Mouse (Mus musculus) cerebellum, adult 2 months (tissue): ENCODE measurements around the gene Ephb6. TPM values are rescaled to one million over a fixed set of nuclear protein-coding genes. Genes with fewer than 3 reads are reported as not detected.

Source experiments
- DNase-seq, 2 experiments: peaks; one replicate each; pipeline ENCODE4 v3.0.0; 2021
- H3K27ac ChIP-seq: fragments of 200-500 bp; 2 replicates; pipeline ENCODE4 v1.5.1; 2012; ENCODE audit warnings: low read length, control low read depth, inconsistent platforms; ENCODE audit not compliant: insufficient read depth
- H3K27me3 ChIP-seq: fragments of 200-500 bp; 2 replicates; pipeline ENCODE4 v1.6.1; 2012; ENCODE audit warnings: inconsistent platforms, mild to moderate bottlenecking, low read length, moderate library complexity; ENCODE audit not compliant: control insufficient read depth, insufficient read depth
- H3K4me1 ChIP-seq: fragments of 200-500 bp; 2 replicates; pipeline ENCODE4 v1.6.1; 2011; ENCODE audit warnings: low read length; ENCODE audit not compliant: control insufficient read depth, insufficient read depth
- H3K4me3 ChIP-seq: fragments of 200-500 bp; replicated peaks from 2 replicates; pipeline ENCODE3; 2011; ENCODE audit warnings: mild to moderate bottlenecking, low read depth, low read length, control low read depth; ENCODE audit not compliant: insufficient read depth
- CTCF ChIP-seq: fragments of 200-500 bp; IDR thresholded peaks from 2 replicates; pipeline ENCODE4 v1.5.1; 2011; ENCODE audit warnings: low read depth, mild to moderate bottlenecking, control low read depth, low read length, moderate library complexity, borderline replicate concordance; ENCODE audit not compliant: insufficient read depth
- POLR2A ChIP-seq: fragments of 200-500 bp; IDR thresholded peaks from 2 replicates; pipeline ENCODE4 v1.6.1; 2011; ENCODE audit warnings: low read length, control low read depth, borderline replicate concordance; ENCODE audit not compliant: insufficient read depth
- WGBS: fragments of 180-500 bp; shearing (Covaris S2); methylation state at CpG from one replicate; pipeline ENCODE4 v1.1.7; 2018; 5-methylcytosine and 5-hydroxymethylcytosine counted together
- polyA plus RNA-seq: library from polyadenylated mRNA; depleted of rRNA; stranded (reverse); fragments of >200 nt; gene quantifications from 2 replicates; pipeline ENCODE4 v1.2.3, GENCODE M21; 2012

Ephb6 gene
- polyA plus RNA-seq, 1 experiment: 27.4 TPM

DNA sequence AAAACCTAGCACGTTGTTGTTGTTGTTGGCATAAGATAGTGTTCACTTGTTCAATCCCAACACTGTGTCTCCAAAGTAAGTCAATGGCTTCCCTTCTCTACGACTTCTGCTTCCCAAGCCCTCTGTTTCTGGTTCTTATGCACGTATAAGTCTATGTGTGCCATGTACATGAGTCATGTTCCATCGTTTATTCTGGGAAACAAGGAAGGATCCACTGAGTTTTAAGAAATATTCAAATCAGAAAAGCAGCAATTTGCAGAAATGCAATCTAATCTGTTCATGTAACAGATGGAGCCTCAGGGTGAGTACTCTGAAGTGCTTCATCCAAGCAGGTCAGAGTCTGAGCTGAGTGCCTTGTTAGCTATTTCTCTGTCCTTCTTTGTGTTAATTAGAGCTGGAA, 26.3 kb downstream of the Ephb6 start:
- no peak for TF ChIP-seq CTCF
- no peak for TF ChIP-seq POLR2A
- H3K27ac ChIP-seq: no peak overlapping the region
- H3K4me3 ChIP-seq: no peak overlapping the region
- no peaks in the 10 kb centered on the region for H3K27me3 ChIP-seq
- no peak for DNase-seq
- no peaks in the 10 kb centered on the region for H3K4me1 ChIP-seq
- 76% methylated on average over 4 of the region's 4 CpGs for WGBS

DNA sequence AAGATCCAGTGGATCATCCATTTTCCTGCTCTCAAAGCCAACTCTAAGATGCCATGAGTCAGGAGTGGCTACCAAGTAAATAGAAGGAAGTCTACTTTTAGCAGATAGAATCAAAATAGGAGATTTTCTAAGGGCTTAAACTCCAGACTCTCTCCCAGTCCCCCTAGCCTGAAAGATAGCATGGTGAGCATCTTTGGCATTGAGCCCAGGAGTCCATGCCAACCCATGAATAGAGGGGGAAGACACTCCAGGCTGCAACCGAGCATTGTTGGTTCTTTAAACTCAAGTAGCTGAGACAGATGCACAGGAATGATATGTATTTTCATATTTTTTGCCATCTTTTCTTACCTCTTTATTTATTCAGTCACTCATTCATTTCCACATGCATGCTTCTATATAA, 29.9 kb downstream of the Ephb6 start:
- no peak overlapping the region for H3K27ac ChIP-seq
- DNase-seq: no peak
- 8% methylated on average over 1 of the region's 1 CpGs for WGBS
- H3K27me3 ChIP-seq: no peaks in the 10 kb centered on the region
- no peaks in the 10 kb centered on the region for H3K4me1 ChIP-seq
- TF ChIP-seq CTCF (no peak), POLR2A (no peak)
- no peak overlapping the region for H3K4me3 ChIP-seq

DNA sequence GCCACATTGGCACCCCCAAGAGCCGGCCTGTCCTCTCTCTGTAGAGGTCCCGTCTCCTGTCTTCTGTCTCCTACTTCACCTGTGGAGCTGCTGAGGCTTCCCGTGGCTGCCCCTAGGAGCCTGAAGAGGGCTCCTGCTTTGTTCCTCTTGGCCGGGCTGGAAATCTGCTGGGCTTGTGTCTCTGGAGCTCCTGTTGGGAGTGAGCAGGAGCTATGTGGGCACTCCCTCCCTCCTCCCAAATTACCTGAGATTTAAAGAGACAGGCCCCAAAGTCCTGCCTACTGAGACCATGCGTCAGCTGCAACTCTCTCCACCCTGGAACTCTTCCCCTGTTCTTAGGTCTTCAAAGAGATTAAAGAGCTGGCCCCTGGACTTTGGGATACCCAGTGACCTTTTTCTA, 30.9 kb downstream of the Ephb6 start, which contains the start of gene Trpv6:
Trpv6 (minus strand) TSS at position 228 of the 400 bp plus-strand sequence.
- H3K27ac ChIP-seq: no peak within 1 kb of the TSS

DNA sequence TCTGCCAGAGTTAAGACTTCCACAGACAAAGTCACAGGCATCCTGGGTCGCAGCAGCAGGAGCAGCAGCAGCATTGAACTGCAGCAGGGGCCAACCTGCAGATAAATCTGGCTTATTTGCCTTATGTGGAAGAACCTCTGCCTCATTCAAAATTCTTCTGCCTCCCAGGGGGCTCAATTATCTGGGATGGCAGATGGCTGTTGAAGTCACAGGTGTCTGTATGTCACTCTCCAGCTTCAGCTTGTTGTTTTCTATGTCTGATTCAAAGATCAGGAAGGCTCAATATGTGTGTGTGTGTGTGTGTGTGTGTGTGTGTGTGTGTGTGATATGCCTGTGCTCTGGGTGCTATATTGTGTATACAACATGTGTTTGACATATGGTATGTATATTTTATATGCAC, 32.1 kb downstream of the Ephb6 start:
- H3K4me3 ChIP-seq: no peak overlapping the region
- H3K27ac ChIP-seq: no peak overlapping the region
- TF ChIP-seq POLR2A (no peak), CTCF (no peak)
- no peaks in the 10 kb centered on the region for H3K4me1 ChIP-seq
- WGBS: 43% methylated on average over 1 of the region's 1 CpGs
- no peak for DNase-seq
- H3K27me3 ChIP-seq: no peaks in the 10 kb centered on the region

More for the DNA sequence above, 30.9 kb downstream of the Ephb6 start, which contains the start of gene Trpv6:
- Histone ChIP-seq H3K4me1 (no peaks in the 10 kb centered on the region), H3K27me3 (no peaks in the 10 kb centered on the region), H3K4me3 (no peak within 1 kb of the TSS)
- no peak for DNase-seq
- 22% methylated on average over 5 of the region's 5 CpGs for whole genome bisulfite sequencing
- no peak for TF ChIP-seq CTCF
- no peak for TF ChIP-seq POLR2A

DNA sequence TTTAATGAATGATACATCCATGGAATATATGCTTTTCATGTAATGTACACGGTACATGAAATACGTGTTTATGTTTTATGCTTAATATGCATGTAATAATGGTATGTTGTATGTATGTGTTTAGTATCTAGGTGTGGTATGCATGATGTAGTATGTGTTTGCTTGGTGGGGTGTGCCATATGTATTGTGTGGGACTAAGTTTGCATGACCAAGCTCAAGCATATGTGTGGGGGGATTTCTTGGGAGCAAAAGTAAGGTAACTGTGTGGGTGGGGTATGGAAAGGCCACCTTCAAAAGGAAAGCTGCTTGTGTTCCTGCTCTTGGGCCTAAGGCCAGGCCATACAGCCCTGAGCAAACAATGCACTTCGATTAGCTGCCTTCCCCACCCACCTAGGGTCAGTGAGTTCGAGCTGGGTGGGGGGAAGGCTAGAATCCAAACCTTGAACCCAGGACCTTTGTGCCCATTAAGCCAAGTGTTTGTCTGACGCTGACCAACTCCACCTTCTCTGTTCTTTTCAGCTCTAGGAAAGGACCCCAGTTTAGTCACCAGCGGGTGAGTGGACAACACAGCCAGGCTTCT, 32.7 kb downstream of the Ephb6 start:
- Histone ChIP-seq H3K4me1 (no peaks in the 10 kb centered on the region), H3K27ac (no peak overlapping the region), H3K27me3 (no peaks in the 10 kb centered on the region), H3K4me3 (no peak overlapping the region)
- TF ChIP-seq CTCF: no peak
- TF ChIP-seq POLR2A: no peak
- no peak for DNase-seq
- WGBS: 82% methylated on average over 6 of the region's 6 CpGs

DNA sequence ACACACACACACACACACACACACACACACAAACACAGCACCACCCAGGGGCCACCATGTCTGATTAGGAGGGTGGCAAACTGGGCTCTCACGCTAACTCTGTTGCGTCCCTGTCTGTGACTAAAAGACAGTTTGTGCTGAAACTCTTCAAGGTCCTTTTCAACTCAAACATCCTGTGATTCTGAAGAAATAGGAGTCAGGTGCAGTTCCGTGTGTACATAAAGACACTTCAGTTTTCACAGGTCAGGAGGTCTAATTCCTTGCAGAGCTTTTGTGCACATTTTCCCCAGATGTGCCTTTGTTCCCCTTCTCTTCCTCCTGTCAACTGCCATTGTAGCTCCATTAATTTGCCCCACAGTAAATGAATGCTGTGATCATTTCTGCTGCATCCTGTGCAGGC, 35.2 kb downstream of the Ephb6 start:
- no peak for DNase-seq
- no peak overlapping the region for H3K4me3 ChIP-seq
- no peaks in the 10 kb centered on the region for H3K4me1 ChIP-seq
- 69% methylated on average over 3 of the region's 3 CpGs for WGBS
- TF ChIP-seq CTCF (no peak), POLR2A (no peak)
- H3K27me3 ChIP-seq: no peaks in the 10 kb centered on the region
- no peak overlapping the region for H3K27ac ChIP-seq

DNA sequence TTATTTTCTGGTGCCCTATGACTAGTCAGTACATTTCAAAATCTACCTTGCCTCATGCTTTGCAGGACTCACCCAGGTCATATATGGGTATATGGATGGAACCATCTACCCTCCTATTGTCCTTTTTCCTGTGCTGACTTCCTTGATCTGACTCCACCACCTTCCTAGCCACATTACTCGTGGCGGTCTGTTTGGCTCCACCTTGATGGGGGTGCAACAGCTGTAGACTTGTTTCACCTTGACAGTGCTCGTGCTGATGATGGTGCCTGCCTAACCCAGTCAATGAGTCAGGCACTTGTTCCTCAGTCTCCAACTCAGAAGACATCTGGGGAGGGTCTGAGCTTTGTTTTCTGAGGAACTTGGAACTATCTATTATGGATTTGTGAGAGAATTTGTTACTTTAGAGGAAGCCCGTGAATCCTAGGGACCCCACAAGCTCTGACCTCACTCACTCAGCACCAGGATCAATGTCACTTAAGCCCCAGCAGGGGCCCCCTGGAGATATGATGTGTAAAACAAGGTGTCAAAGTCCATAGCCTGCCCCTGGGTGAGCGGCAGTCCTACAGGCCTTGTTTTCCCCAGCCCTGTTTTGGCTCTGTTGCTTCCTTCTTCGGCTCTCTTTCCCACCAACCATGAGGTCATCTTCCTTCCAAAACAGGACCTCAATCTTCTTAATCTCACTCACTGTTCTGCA, 36.0 kb downstream of the Ephb6 start:
- no peak for DNase-seq
- no peak overlapping the region for H3K27ac ChIP-seq
- no peak for TF ChIP-seq POLR2A
- no peak for TF ChIP-seq CTCF
- H3K4me3 ChIP-seq: no peak overlapping the region
- H3K4me1 ChIP-seq: no peaks in the 10 kb centered on the region
- H3K27me3 ChIP-seq: no peaks in the 10 kb centered on the region
- 85% methylated on average over 6 of the region's 6 CpGs for WGBS

DNA sequence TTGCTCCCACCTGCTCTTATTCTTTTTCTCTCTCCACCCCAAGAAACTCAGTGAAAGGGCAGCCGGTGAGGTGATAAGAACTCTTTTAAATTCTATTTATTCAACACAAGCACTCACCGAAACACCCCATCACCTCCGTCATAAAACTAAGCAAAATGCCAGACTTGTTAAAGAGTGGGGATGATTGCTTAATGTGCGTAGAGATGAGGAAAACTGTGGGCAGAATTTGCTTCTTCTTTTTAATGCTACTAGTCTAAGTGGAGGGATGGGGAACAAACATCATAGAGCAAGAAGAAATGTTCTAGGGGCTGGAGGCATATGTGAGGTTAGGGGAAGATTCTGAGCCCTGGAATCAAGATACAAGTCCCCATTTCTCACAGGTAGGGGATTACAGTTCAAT, 37.5 kb downstream of the Ephb6 start:
- WGBS: 91% methylated on average over 4 of the region's 4 CpGs
- no peaks in the 10 kb centered on the region for H3K4me1 ChIP-seq
- no peak overlapping the region for H3K27ac ChIP-seq
- DNase-seq: no peak
- H3K4me3 ChIP-seq: no peak overlapping the region
- TF ChIP-seq POLR2A (no peak), CTCF (no peak)
- no peaks in the 10 kb centered on the region for H3K27me3 ChIP-seq
